Mouse (Mus musculus) brain, embryonic 14.5 days (tissue): Measurements from ENCODE around the gene Synj1.

Source experiments
- CTCF ChIP-seq: fragments of 200-500 bp; IDR thresholded peaks from 2 replicates; pipeline ENCODE4 v1.5.1; 2012; ENCODE audit warnings: inconsistent platforms, mild to moderate bottlenecking, moderate library complexity, borderline replicate concordance; ENCODE audit not compliant: insufficient read depth, insufficient read length; ENCODE audit errors: extremely low read depth
- POLR2A ChIP-seq: fragments of 200-500 bp; IDR thresholded peaks from 2 replicates; pipeline ENCODE4 v1.6.1; 2012; ENCODE audit warnings: mild to moderate bottlenecking, inconsistent platforms, borderline replicate concordance; ENCODE audit not compliant: poor library complexity, insufficient read depth, insufficient read length, severe bottlenecking; ENCODE audit errors: extremely low read depth

- TF ChIP-seq POLR2A: no peak
- TF ChIP-seq CTCF: no peak
These were observed 45.1 kb upstream of the Synj1 start for GRCm38 (mm10) chr16:91056043-91056821.
